Mouse (Mus musculus): ENCODE results near the gene Nsun7. TPM values are rescaled to one million over a fixed set of nuclear protein-coding genes. Genes with fewer than 3 reads are reported as not detected.
"Not testable (repeated sequence)": the region's sequence is repeated elsewhere in the genome, so short reads cannot be mapped to it uniquely, and the experiment has no call there.

Gene Nsun7
- total RNA-seq (2015; ENCODE audit: low replicate concordance) (not detected in 2 replicates), total RNA-seq (2017; ENCODE audit: low replicate concordance) (not detected in 2 replicates)

- no peak for ATAC-seq (replicated peaks; ENCODE audit: low FRiP score, poor library complexity, severe bottlenecking)
These were observed at the start of gene Nsun7 for GRCm38 (mm10) chr5:66259756-66260448. Gene Nsun7, plus strand, starts transcription at chr5:66259897.

GRCm38 (mm10) chr5:66214395-66214935, 45.2 kb upstream of the Nsun7 start:
- ATAC-seq (replicated peaks; ENCODE audit: low FRiP score, poor library complexity, severe bottlenecking), result no peak

GRCm38 (mm10) chr5:66215569-66216277, 44.0 kb upstream of the Nsun7 start:
- no peak for ATAC-seq (replicated peaks; ENCODE audit: low FRiP score, poor library complexity, severe bottlenecking)

- ATAC-seq (replicated peaks; ENCODE audit: low FRiP score, poor library complexity, severe bottlenecking), result no peak
These were observed 40.0 kb upstream of the Nsun7 start for GRCm38 (mm10) chr5:66219692-66220091.

GRCm38 (mm10) chr5:66220620-66221019, 39.1 kb upstream of the Nsun7 start:
- ATAC-seq (replicated peaks; ENCODE audit: low FRiP score, poor library complexity, severe bottlenecking), result no peak

GRCm38 (mm10) chr5:66222916-66223315, 36.8 kb upstream of the Nsun7 start:
- no peak for ATAC-seq (replicated peaks; ENCODE audit: low FRiP score, poor library complexity, severe bottlenecking)

GRCm38 (mm10) chr5:66226526-66226925, 33.2 kb upstream of the Nsun7 start:
- ATAC-seq (replicated peaks; ENCODE audit: low FRiP score, poor library complexity, severe bottlenecking), result no peak

- ATAC-seq (replicated peaks; ENCODE audit: low FRiP score, poor library complexity, severe bottlenecking), result no peak
These were observed 27.9 kb upstream of the Nsun7 start for GRCm38 (mm10) chr5:66231660-66232269.

GRCm38 (mm10) chr5:66232456-66232855, 27.2 kb upstream of the Nsun7 start:
- ATAC-seq (replicated peaks; ENCODE audit: low FRiP score, poor library complexity, severe bottlenecking), result no peak

GRCm38 (mm10) chr5:66241894-66242293, 17.8 kb upstream of the Nsun7 start:
- no peak for ATAC-seq (replicated peaks; ENCODE audit: low FRiP score, poor library complexity, severe bottlenecking)

- ATAC-seq (replicated peaks; ENCODE audit: low FRiP score, poor library complexity, severe bottlenecking), result no peak
These were observed 16.2 kb upstream of the Nsun7 start for GRCm38 (mm10) chr5:66243467-66243866.

GRCm38 (mm10) chr5:66244043-66244660, 15.5 kb upstream of the Nsun7 start:
- no peak for ATAC-seq (replicated peaks; ENCODE audit: low FRiP score, poor library complexity, severe bottlenecking)

- ATAC-seq (replicated peaks; ENCODE audit: low FRiP score, poor library complexity, severe bottlenecking), result no peak
These were observed 13.7 kb upstream of the Nsun7 start for GRCm38 (mm10) chr5:66245958-66246497.

- ATAC-seq (replicated peaks; ENCODE audit: low FRiP score, poor library complexity, severe bottlenecking), result no peak
These were observed 6.5 kb upstream of the Nsun7 start for GRCm38 (mm10) chr5:66253219-66253618.

GRCm38 (mm10) chr5:66255044-66255443, 4.7 kb upstream of the Nsun7 start:
- no peak for ATAC-seq (replicated peaks; ENCODE audit: low FRiP score, poor library complexity, severe bottlenecking)

- no peak for ATAC-seq (replicated peaks; ENCODE audit: low FRiP score, poor library complexity, severe bottlenecking)
These were observed 697 bp upstream of the Nsun7 start for GRCm38 (mm10) chr5:66259000-66259399.

GRCm38 (mm10) chr5:66259431-66259755, 304 bp upstream of the Nsun7 start:
- ATAC-seq (replicated peaks; ENCODE audit: low FRiP score, poor library complexity, severe bottlenecking), result not testable (repeated sequence)

GRCm38 (mm10) chr5:66262475-66262874, 2.8 kb downstream of the Nsun7 start:
- no peak for ATAC-seq (replicated peaks; ENCODE audit: low FRiP score, poor library complexity, severe bottlenecking)

- no peak for ATAC-seq (replicated peaks; ENCODE audit: low FRiP score, poor library complexity, severe bottlenecking)
These were observed 3.7 kb downstream of the Nsun7 start for GRCm38 (mm10) chr5:66263398-66263797.

- ATAC-seq (replicated peaks; ENCODE audit: low FRiP score, poor library complexity, severe bottlenecking), result no peak
These were observed 9.9 kb downstream of the Nsun7 start for GRCm38 (mm10) chr5:66269616-66270015.
